Mouse (Mus musculus) kidney, postnatal 0 days (tissue): ENCODE results near the gene Rad23a. TPM values are rescaled to one million over a fixed set of nuclear protein-coding genes. Genes with fewer than 3 reads are reported as not detected.
A peak's percentile ranks its signal among the peaks of the same experiment; 100 is the strongest.

Experiments used
- ATAC-seq: fragments of 200-750 bp; cut with Nextera tagmentation; replicated peaks from 2 replicates; pipeline ENCODE4 v1.8.0; 2017; ENCODE audit warnings: low read depth, moderate number of reproducible peaks, moderate TSS enrichment, moderate library complexity; ENCODE audit not compliant: low FRiP score
- DNase-seq: peaks from one replicate; pipeline ENCODE4 v3.0.0-alpha.2; 2016; ENCODE audit warnings: low spot score
- H3K27ac ChIP-seq: fragments of 300-500 bp; sonication (generic); 2 replicates; pipeline ENCODE4 v1.5.1; 2014; ENCODE audit warnings: mild to moderate bottlenecking
- H3K27me3 ChIP-seq: fragments of 300-500 bp; sonication (generic); 2 replicates; pipeline ENCODE4 v1.6.1; 2014; ENCODE audit warnings: low read length, mixed read lengths; ENCODE audit not compliant: insufficient read depth
- H3K36me3 ChIP-seq: fragments of 300-500 bp; sonication (generic); 2 replicates; pipeline ENCODE4 v1.6.1; 2014; ENCODE audit warnings: low read length, mixed read lengths; ENCODE audit not compliant: insufficient read depth
- H3K4me1 ChIP-seq: fragments of 300-500 bp; sonication (generic); replicated peaks from 2 replicates; pipeline ENCODE4 v1.6.1; 2014; ENCODE audit warnings: antibody characterized with exemption, low read length, mixed read lengths; ENCODE audit not compliant: insufficient read depth
- H3K4me2 ChIP-seq: fragments of 300-500 bp; sonication (generic); 2 replicates; pipeline ENCODE4 v1.6.1; 2014; ENCODE audit warnings: mild to moderate bottlenecking, low read length, moderate library complexity, mixed read lengths
- H3K4me3 ChIP-seq: fragments of 300-500 bp; sonication (generic); replicated peaks from 2 replicates; pipeline ENCODE4 v1.5.1; 2014; ENCODE audit warnings: low read depth, low read length
- H3K9ac ChIP-seq: fragments of 300-500 bp; sonication (generic); 2 replicates; pipeline ENCODE4 v1.6.1; 2014; ENCODE audit warnings: low read depth, low read length
- H3K9me3 ChIP-seq: fragments of 300-500 bp; sonication (generic); replicated peaks from 2 replicates; pipeline ENCODE4 v1.6.1; 2016; ENCODE audit warnings: low read length, inconsistent platforms, mixed read lengths
- CTCF ChIP-seq: IDR thresholded peaks from 2 replicates; pipeline ENCODE4 v1.5.1; 2016; ENCODE audit warnings: antibody characterized with exemption, low read depth, mild to moderate bottlenecking, moderate library complexity
- WGBS: fragments of 180-500 bp; shearing (Covaris S2); extraction: QIAGEN DNeasy Blood & Tissue Kit; methylation state at CpG from one replicate; pipeline ENCODE4 v1.1.7; 2014; 5-methylcytosine and 5-hydroxymethylcytosine counted together
- polyA plus RNA-seq: library from polyadenylated mRNA; unstranded; fragments of >200 nt; fragmentation: Nextera tagmentation; extraction: Ambion mirVana; gene quantifications from 2 replicates; pipeline ENCODE4 v1.2.1, GENCODE M21; 2015

Gene Rad23a
- polyA plus RNA-seq, 1 experiment from 2014 or later, result 98.9 TPM

DNA sequence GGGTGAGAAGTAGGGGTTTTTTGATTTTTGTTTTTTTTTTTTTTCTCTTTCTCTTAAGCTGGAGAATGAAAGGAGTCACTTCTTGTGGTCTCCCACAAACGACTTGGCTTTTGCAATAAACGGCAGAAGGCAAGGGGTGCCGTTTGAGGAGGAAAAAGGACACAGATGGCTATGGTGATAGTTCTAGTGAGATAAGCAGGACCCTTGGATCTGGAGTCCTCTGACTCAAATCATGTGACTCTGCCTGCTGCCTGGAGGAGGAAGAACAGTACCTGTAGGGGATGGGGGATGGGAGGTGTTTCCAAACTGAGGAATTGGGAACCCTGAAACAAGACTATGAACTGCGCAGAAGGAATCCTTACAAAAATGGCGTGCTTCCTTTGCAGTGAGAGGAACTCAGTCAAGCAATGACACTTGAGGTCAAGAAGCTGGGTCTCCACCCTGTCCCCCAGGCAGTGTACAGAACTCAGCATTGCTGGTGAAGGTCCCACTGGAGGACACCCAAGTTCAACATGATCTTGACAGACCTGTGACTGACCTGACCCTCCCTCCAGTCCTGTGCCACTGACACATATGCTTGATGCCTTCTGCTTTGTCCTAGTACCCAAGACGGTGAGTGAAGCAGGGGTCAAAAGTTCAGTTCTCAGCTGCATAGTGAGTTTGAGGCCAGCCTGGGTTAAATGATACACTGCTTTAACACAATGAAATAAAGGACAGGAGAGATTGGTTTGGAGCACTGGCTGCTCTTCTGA, 7.4 kb upstream of the Rad23a start:
- no peak for ATAC-seq
- peaks cover 21% of the 10 kb centered on the region for H3K36me3 ChIP-seq
- H3K9ac ChIP-seq, result peak overlapping the region; percentile 70
- TF ChIP-seq CTCF, result no peak
- 38% methylated on average over 6 of the region's 6 CpGs for WGBS
- peak overlapping the region; percentile 58; the same call in 1 of the 2 replicates for H3K4me3 ChIP-seq
- H3K9me3 ChIP-seq, result no peaks in the 10 kb centered on the region
- no peaks in the 10 kb centered on the region for H3K27me3 ChIP-seq
- H3K4me1 ChIP-seq, result peaks cover 5% of the 10 kb centered on the region
- no peak for DNase-seq
- H3K4me2 ChIP-seq, result peak overlapping the region; percentile 77
- peak overlapping the region; percentile 73 for H3K27ac ChIP-seq

DNA sequence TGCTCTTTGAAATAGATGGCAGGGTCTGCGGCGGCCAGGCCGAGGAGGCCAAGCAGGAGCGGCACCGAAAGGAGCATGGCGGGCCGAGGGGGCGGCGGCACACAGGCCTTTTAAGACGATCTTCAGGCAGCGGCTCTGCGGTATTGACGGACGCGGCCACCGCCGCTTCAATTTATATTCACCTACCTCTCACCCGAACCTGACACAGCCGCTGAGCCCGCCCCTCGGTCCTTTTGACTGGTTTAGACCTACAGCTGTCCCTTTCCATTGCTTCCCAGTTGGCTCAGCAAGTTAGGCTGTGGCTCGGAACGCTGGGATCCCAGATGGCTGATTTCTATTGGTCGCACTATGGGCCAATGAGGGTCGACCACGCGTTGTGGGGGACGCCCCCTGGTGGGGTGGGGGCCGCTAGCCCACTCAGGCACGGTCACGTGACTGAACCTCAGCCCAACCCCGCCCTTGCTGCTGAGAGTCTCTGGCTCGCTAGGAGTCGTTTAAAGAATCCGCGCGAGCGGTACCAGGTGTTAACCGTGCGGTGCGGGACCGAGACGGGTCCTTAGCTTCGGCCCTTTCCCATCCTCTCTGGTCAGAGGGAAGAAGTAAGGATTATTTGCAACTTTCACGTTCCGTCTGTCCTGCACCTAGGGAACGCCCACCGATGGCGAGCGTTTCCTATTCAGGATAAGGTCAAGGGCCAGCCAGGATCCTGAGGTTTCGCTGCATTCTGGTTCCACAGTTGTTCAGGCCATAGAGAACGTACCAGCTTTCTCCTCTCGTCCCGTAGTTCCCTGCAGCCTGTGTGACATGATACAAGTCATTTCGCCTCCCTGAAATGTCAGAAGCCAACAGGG, 6.5 kb upstream of the Rad23a start, which contains the start of gene Calr:
Gene Calr (minus strand): TSS at position 213 of the 851 bp plus-strand sequence.
- Histone ChIP-seq H3K4me1 (peaks cover 5% of the 10 kb centered on the region), H3K27me3 (no peaks in the 10 kb centered on the region), H3K9ac (peak within 1 kb of the TSS; percentile 82), H3K4me3 (peak within 1 kb of the TSS; percentile 74), H3K4me2 (peak within 1 kb of the TSS; percentile 77), H3K27ac (peak within 1 kb of the TSS; percentile 74), H3K9me3 (no peaks in the 10 kb centered on the region), H3K36me3 (peaks cover 28% of the 10 kb centered on the region)
- TF ChIP-seq CTCF, result peak; percentile 41; the same call in 1 of the 2 replicates
- under 1% methylated on average over 53 of the region's 55 CpGs for WGBS
- ATAC-seq (peak; percentile 99), DNase-seq (peak; percentile 100)

DNA sequence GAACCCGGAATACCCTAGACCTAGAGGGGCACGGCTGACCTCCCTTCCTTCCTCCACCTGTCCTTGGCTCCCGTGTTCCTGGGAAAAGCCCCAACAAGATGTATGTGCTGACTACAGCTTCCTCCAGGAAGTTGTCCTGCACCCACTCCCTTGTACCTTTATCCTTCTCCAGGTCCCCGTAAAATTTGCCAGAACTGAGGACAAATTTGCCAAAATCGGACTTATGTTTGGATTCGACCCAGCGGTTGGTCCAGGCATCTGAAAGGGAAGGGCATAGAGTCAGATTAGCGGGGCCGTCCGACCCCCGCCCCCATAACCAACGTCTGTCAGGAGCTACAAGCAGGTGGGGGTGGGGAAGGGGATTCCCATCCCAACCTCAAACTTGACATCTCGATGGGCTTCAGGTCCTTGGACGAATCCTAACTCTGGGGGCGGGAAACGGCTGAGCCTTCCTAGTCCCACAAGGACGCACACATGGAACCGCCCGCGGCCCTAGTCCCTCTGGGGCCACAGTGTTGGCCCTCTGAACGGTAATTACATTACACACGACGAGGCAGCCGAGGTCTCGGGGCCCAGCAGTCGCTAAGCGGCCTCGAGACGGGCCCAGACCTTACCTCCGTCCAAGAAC, 5.7 kb upstream of the Rad23a start:
- under 1% methylated on average over 30 of the region's 30 CpGs for WGBS
- DNase-seq (no peak), ATAC-seq (no peak)
- Histone ChIP-seq H3K9ac (peak overlapping the region; percentile 82), H3K4me1 (peaks cover 5% of the 10 kb centered on the region), H3K36me3 (peaks cover 34% of the 10 kb centered on the region), H3K4me2 (peak overlapping the region; percentile 73), H3K9me3 (no peaks in the 10 kb centered on the region), H3K4me3 (peak overlapping the region; percentile 74), H3K27ac (peak overlapping the region; percentile 74), H3K27me3 (no peaks in the 10 kb centered on the region)
- no peak for TF ChIP-seq CTCF

DNA sequence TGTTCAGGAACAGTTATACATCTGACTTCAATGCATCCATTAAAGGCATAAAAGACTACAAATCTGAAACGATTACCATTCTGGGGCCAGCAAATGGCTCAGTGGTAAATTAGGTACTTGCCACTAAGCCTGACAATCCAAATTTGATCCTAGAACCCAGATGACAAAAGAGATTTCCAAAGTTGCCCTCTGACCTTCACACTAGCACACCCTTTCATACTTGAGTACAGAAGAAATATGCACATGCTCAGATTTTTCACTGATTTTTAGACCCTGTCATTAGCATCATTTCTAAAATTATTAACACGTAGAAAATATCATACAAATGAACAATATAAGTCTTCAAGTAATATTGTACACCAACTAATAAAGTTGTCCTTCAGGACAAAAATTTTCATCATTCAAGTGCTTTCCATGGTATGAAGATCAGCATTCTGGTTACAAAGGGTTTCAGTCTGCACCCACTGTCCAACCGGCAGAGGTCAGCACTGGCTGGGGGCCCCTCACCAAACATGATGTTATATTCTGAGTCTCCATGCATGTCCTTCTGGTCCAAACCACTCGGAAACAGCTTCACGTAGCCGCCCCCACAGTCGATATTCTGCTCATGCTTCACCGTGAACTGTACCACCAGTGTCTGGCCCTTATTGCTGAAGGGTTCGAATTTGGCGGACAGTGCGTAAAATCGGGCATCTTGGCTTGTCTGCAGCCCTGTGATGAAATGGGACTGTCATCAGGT, 5.1 kb upstream of the Rad23a start:
- no peak overlapping the region for H3K27ac ChIP-seq
- no peaks in the 10 kb centered on the region for H3K9me3 ChIP-seq
- H3K9ac ChIP-seq, result peak overlapping the region; percentile 82
- no peaks in the 10 kb centered on the region for H3K27me3 ChIP-seq
- H3K4me2 ChIP-seq, result peak overlapping the region; percentile 73
- peaks cover 34% of the 10 kb centered on the region for H3K36me3 ChIP-seq
- peaks cover 5% of the 10 kb centered on the region for H3K4me1 ChIP-seq
- peak overlapping the region; percentile 74 for H3K4me3 ChIP-seq
- ATAC-seq (no peak), DNase-seq (peak; percentile 76)
- 10% methylated on average over 12 of the region's 12 CpGs for WGBS
- peak; percentile 71 for TF ChIP-seq CTCF

DNA sequence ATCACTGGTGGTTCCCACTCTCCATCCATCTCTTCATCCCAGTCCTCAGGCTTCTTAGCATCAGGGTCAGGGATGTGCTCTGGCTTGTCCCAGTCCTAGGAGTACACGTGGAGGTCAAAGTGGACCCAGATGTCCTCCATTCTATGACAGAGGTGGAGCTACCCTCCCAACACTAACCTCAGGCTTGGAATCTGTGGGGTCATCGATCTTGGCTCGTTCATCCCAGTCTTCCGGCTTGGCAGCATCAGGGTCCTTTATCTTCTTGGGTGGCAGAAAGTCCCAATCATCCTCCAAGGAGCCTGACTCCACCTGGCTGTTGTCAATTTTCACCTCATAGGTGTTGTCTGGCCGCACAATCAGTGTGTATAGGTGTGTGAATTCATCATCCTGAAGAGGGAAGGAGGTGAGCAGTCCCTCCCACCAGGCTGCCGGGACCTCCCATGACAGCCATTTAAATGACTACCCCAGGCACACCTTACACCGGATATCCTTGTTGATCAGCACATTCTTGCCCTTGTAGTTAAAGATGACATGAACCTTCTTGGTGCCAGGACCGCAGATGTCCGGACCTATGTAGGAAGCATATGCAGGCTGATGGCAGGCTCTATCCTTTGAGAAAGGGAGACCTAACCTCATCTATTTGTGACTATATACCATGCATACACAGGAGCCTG, 4.1 kb upstream of the Rad23a start:
- DNase-seq, result no peak
- Histone ChIP-seq H3K4me1 (peaks cover 5% of the 10 kb centered on the region), H3K4me3 (peak overlapping the region; percentile 74; the same call in 1 of the 2 replicates), H3K36me3 (peaks cover 34% of the 10 kb centered on the region), H3K9ac (peak overlapping the region; percentile 82; the same call in 1 of the 2 replicates), H3K4me2 (peak overlapping the region; percentile 73), H3K27ac (no peak overlapping the region), H3K9me3 (no peaks in the 10 kb centered on the region), H3K27me3 (no peaks in the 10 kb centered on the region)
- ATAC-seq, result no peak
- TF ChIP-seq CTCF, result no peak
- WGBS, result 68% methylated on average over 9 of the region's 9 CpGs
